Mouse (Mus musculus) spleen, adult 2 months (tissue): ENCODE results near the gene D430042O09Rik.
"Not testable (repeated sequence)": the region's sequence is repeated elsewhere in the genome, so short reads cannot be mapped to it uniquely, and the experiment has no call there.

Experiments
- CTCF ChIP-seq: fragments of 200-500 bp; IDR thresholded peaks from 2 replicates; pipeline ENCODE4 v1.5.1; 2011; ENCODE audit warnings: mild to moderate bottlenecking, inconsistent platforms; ENCODE audit not compliant: insufficient read depth, insufficient read length, insufficient replicate concordance; ENCODE audit errors: extremely low read depth
- POLR2A ChIP-seq: fragments of 200-500 bp; IDR thresholded peaks from 2 replicates; pipeline ENCODE4 v1.6.1; 2011; ENCODE audit warnings: low read depth, low read length, inconsistent platforms

DNA sequence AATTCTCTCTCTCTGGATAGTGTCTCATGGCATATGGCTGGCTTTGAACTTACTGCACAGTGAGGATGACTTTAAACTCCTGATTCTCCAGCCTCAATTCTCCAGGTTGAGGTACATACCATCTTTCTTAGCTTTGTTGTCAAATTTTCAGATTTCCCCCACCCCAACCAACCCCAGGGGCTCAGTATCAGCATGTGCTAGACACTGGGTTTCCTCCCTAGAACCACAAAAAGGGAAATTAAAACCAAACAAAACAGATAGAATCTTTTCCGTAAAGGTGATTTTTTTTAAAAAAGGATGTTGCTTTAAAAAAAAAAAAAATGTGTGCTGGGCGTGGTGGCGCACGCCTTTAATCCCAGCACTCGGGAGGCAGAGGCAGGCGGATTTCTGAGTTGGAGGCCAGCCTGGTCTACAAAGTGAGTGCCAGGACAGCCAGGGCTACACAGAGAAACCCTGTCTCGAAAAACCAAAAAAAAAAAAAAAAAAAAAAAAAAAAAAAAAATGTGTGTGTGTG is 5.9 kb downstream of the D430042O09Rik start:
- TF ChIP-seq POLR2A, CTCF: not testable (repeated sequence)
